In the genomic region with DNA sequence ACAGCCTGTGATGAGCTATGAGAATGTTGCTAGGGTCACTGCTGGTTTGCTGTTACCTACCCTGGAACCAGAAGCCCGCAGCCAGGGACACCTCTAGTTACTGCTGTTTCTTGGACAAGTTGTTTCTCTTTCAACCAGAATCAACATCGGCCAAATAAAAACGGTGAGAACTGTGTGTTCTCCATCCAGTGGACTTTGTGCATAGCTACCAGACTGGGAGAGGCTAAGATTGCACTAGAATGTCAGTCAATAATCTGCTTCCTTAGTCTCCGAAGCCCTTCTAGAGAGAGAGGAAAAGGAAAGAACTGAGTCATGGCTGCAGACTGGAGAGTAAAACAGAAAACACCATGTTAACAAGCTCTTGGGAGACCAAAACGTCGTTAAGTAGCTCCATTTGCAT, we compare ENCODE assay signal across 21 mouse cellular contexts.
"Had no signal": no experiment of that assay in that cellular context is flagged by ENCODE, and none has a peak within 500 bp of the region (broad histone marks: within the 10 kb centered on the region; RNA-seq: fewer than 3 reads in every experiment).

No protein-coding gene starts in this region.

- H3K9me3 ChIP-seq: limb, embryonic 12.5 days; limb, embryonic 15.5 days; liver, embryonic 12.5 days; liver, embryonic 15.5 days; neural tube, embryonic 12.5 days; neural tube, embryonic 15.5 days had no signal

- H3K36me3 ChIP-seq: limb, embryonic 12.5 days; limb, embryonic 15.5 days; liver, embryonic 12.5 days; liver, embryonic 15.5 days; neural tube, embryonic 12.5 days; neural tube, embryonic 15.5 days had no signal

- ATAC-seq: liver, embryonic 12.5 days had no signal

- DNase-seq: kidney, adult 2 months; kidney, postnatal 25 days; layer of hippocampus, postnatal 36 days; left cerebral cortex, postnatal 4 days; lung, adult 2 months; lung, postnatal 14 days; lung, postnatal 4 days; midbrain, embryonic 14.5 days; retina, postnatal 1 day; right cerebral cortex, postnatal 25 days; thymus, adult 2 months; thymus, postnatal 36 days had no signal

- H3K4me2 ChIP-seq: limb, embryonic 12.5 days; limb, embryonic 15.5 days; liver, embryonic 12.5 days; liver, embryonic 15.5 days; midbrain, embryonic 11.5 days; neural tube, embryonic 12.5 days; neural tube, embryonic 15.5 days had no signal

- H3K9ac ChIP-seq: limb, embryonic 12.5 days; limb, embryonic 15.5 days; liver, embryonic 12.5 days; liver, embryonic 15.5 days; neural tube, embryonic 12.5 days; neural tube, embryonic 15.5 days had no signal

- H3K4me3 ChIP-seq: left cerebral cortex, adult 2 months; limb, embryonic 12.5 days; limb, embryonic 15.5 days; liver, embryonic 12.5 days; liver, embryonic 15.5 days; neural tube, embryonic 12.5 days; neural tube, embryonic 15.5 days had no signal

- H3K27me3 ChIP-seq: limb, embryonic 12.5 days; limb, embryonic 15.5 days; liver, embryonic 12.5 days; liver, embryonic 15.5 days; neural tube, embryonic 12.5 days; neural tube, embryonic 15.5 days had no signal

- H3K4me1 ChIP-seq: limb, embryonic 15.5 days; liver, embryonic 12.5 days; neural tube, embryonic 15.5 days had no signal

- H3K27ac ChIP-seq: kidney, postnatal 0 days; left cerebral cortex, adult 2 months; limb, embryonic 12.5 days; limb, embryonic 15.5 days; liver, embryonic 12.5 days; liver, embryonic 15.5 days; neural tube, embryonic 12.5 days; neural tube, embryonic 15.5 days had no signal
